Mouse (Mus musculus): ENCODE data around the gene Clec2l. TPM values are rescaled to one million over a fixed set of nuclear protein-coding genes. Genes with fewer than 3 reads are reported as not detected.
A peak's percentile ranks its signal among the peaks of the same experiment; 100 is the strongest.

Clec2l gene
- polyA plus RNA-seq, 1 experiment from 2014 or later: 0.95 TPM

DNA sequence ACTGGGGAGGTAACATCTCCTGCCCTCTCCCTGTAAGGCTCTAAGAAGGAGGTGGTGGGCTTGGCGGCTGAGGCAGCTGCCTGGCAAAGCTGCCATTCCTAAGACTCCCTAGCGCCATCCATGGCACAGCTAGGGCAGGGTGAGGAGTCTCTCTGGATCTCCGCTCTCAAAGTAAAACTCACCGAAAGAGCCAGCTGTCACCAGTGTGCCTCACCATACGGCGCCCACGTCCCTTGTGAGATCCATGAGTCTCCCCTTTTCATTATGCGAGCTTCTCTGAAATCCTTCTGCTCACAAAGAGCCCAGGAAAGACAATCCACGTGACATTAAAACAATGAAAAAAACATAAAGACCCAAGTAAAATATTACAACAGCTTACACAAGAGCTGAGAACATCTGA lies 33.7 kb downstream of the Clec2l start:
- H3K27ac ChIP-seq (ENCODE audit: low read depth, low read length): no peak overlapping the region

DNA sequence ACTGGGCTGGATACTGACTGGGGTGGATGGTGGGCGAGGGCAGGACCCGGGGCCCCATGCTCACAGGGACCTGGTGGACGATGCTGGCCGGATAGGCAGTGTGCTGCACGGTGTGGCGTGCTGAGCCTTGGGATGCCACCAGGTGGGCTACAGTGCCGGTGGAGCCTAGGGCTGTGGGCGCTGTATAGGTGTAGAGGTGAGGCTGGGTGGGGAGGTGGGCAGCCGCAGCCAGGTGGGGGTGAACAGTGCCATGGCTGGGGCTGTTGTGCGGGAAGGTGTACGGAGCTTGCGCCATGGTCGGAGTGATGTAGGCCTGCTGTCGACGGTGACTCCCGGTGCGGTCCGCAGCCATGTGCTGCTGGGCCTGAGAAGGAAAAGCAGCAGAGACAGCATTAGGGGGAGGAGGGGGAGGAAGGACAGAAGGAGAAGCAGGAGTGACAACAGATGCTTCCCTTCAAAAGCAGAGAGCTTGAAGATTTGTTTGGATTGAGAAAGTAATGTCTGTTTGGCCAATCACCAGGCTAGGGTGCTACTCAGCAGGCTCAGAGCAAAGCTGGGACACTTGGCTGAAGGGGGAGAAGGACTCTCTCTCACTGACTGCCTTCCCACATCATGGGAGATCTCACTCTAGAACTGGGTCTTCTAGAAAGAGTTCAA lies 35.5 kb downstream of the Clec2l start:
- Histone ChIP-seq H3K27me3 (ENCODE audit: control insufficient read depth, insufficient read depth, low read length) (no peaks in the 10 kb centered on the region), H3K9ac (ENCODE audit: low read length) (no peak overlapping the region), H3K36me3 (ENCODE audit: control insufficient read depth, insufficient read depth, low read length) (peaks cover 12% of the 10 kb centered on the region; the same call in 1 of the 2 replicates), H3K27ac (ENCODE audit: low read depth, low read length) (no peak overlapping the region), H3K4me1 (replicated peaks; ENCODE audit: control insufficient read depth, insufficient read depth, low read length) (no peaks in the 10 kb centered on the region), H3K4me2 (ENCODE audit: low read depth, low read length, severe bottlenecking) (no peak overlapping the region), H3K9me3 (ENCODE audit: control insufficient read depth, low read length) (no peaks in the 10 kb centered on the region), H3K4me3 (ENCODE audit: low read depth, low read length) (no peak overlapping the region)
- DNase-seq (ENCODE audit: low spot score) (no peak), ATAC-seq (replicated peaks; ENCODE audit: low FRiP score) (no peak)
- WGBS: 94% methylated on average over 18 of the region's 18 CpGs

More for the DNA sequence above, 33.7 kb downstream of the Clec2l start:
- ATAC-seq (replicated peaks; ENCODE audit: low FRiP score): no peak
- Histone ChIP-seq H3K36me3 (ENCODE audit: control insufficient read depth, insufficient read depth, low read length) (peaks cover 14% of the 10 kb centered on the region; the same call in 1 of the 2 replicates), H3K4me2 (ENCODE audit: low read depth, low read length, severe bottlenecking) (no peak overlapping the region), H3K27me3 (ENCODE audit: control insufficient read depth, insufficient read depth, low read length) (no peaks in the 10 kb centered on the region), H3K4me1 (replicated peaks; ENCODE audit: control insufficient read depth, insufficient read depth, low read length) (no peaks in the 10 kb centered on the region), H3K4me3 (ENCODE audit: low read depth, low read length) (no peak overlapping the region), H3K9ac (ENCODE audit: low read length) (no peak overlapping the region), H3K9me3 (ENCODE audit: control insufficient read depth, low read length) (no peaks in the 10 kb centered on the region)
- DNase-seq (ENCODE audit: low spot score): no peak
- 90% methylated on average over 9 of the region's 9 CpGs for WGBS

DNA sequence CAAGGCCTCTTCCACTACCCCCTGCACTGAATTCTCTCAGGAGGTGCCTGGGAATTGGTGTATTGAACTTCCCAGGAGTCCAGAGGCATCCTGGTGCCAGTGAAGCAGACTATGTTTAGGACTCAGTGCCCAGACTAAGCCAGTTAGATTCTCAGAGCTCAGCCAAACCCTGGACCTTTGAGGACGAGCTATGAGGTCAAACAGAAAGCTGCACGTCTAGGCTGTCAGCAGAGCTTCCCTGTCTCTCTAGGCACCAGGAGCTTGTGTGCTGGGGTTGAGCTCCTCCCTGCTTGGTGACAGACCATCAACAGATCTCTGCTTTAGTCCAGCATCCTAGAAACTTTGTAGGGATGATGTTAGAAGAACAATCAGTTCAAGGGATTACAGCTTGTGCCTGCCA lies 38.6 kb downstream of the Clec2l start:
- ATAC-seq (replicated peaks; ENCODE audit: low FRiP score) (no peak), DNase-seq (ENCODE audit: low spot score) (peak; percentile 35)
- Histone ChIP-seq H3K9ac (ENCODE audit: low read length) (no peak overlapping the region), H3K27ac (ENCODE audit: low read depth, low read length) (no peak overlapping the region), H3K9me3 (ENCODE audit: control insufficient read depth, low read length) (no peaks in the 10 kb centered on the region), H3K4me1 (replicated peaks; ENCODE audit: control insufficient read depth, insufficient read depth, low read length) (no peaks in the 10 kb centered on the region), H3K36me3 (ENCODE audit: control insufficient read depth, insufficient read depth, low read length) (peaks cover 7% of the 10 kb centered on the region; the same call in 1 of the 2 replicates), H3K27me3 (ENCODE audit: control insufficient read depth, insufficient read depth, low read length) (no peaks in the 10 kb centered on the region), H3K4me3 (ENCODE audit: low read depth, low read length) (no peak overlapping the region), H3K4me2 (ENCODE audit: low read depth, low read length, severe bottlenecking) (no peak overlapping the region)
- WGBS: 62% methylated on average over 2 of the region's 2 CpGs

DNA sequence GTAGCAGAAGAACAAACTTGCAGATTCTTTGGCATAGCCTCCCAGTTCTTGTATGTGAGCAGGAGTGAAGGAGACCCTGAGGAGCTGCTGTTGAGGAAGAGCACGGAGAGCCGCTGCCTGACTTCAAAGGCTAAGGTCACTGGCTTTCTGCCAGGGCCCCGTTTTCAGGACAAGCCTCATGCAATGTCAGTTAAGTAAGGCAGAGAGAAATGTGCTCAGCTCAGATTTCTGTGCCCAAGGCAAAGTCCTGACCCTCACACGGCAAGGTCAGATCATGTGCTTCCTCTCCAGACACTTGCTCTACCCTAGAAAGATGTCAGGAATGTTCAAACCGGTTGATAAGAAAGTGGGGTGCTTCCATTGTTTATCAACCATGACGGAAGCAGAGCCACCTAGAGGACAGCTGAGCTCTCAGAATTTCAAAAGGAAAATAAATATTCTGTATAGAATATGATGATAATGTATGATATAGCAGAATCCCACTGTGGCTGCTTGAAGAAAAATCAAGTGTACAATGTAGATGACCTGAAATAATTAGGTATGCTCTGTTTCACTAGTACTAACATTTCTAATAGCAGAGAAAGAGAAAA lies 40.0 kb downstream of the Clec2l start:
- peaks cover 6% of the 10 kb centered on the region; the same call in 1 of the 2 replicates for H3K36me3 ChIP-seq (ENCODE audit: control insufficient read depth, insufficient read depth, low read length)
- no peak overlapping the region for H3K4me3 ChIP-seq (ENCODE audit: low read depth, low read length)
- H3K9ac ChIP-seq (ENCODE audit: low read length): no peak overlapping the region
- no peaks in the 10 kb centered on the region for H3K9me3 ChIP-seq (ENCODE audit: control insufficient read depth, low read length)
- peak; percentile 52 for DNase-seq (ENCODE audit: low spot score)
- H3K27me3 ChIP-seq (ENCODE audit: control insufficient read depth, insufficient read depth, low read length): no peaks in the 10 kb centered on the region
- 78% methylated on average over 6 of the region's 6 CpGs for WGBS
- ATAC-seq (replicated peaks; ENCODE audit: low FRiP score): no peak
- no peak overlapping the region for H3K4me2 ChIP-seq (ENCODE audit: low read depth, low read length, severe bottlenecking)
- no peak overlapping the region for H3K27ac ChIP-seq (ENCODE audit: low read depth, low read length)
- H3K4me1 ChIP-seq (replicated peaks; ENCODE audit: control insufficient read depth, insufficient read depth, low read length): no peaks in the 10 kb centered on the region

DNA sequence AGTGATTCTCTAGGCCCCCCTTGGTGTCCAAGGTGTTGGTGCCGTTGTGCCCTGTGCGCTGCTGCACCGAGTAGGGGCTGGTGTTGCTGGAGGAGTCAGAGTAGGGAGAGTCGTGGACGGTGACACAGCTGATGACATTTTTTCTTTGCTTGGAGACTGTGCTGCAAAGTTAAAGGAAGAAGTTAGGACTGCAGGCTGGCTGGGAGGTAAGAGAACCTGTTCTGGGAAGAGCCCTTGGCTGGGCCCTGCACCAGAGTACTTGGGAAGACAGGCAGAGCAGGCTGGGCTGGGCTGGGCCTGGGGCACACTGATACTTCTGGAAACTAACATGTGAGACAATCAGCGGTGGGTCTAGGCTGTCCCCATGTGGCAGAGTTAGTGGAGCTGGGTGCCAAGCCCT lies 40.7 kb downstream of the Clec2l start:
- no peak for ATAC-seq (replicated peaks; ENCODE audit: low FRiP score)
- H3K4me3 ChIP-seq (ENCODE audit: low read depth, low read length): no peak overlapping the region
- peaks cover 6% of the 10 kb centered on the region; the same call in 1 of the 2 replicates for H3K36me3 ChIP-seq (ENCODE audit: control insufficient read depth, insufficient read depth, low read length)
- H3K4me1 ChIP-seq (replicated peaks; ENCODE audit: control insufficient read depth, insufficient read depth, low read length): no peaks in the 10 kb centered on the region
- H3K27ac ChIP-seq (ENCODE audit: low read depth, low read length): no peak overlapping the region
- WGBS: 89% methylated on average over 6 of the region's 6 CpGs
- H3K9ac ChIP-seq (ENCODE audit: low read length): no peak overlapping the region
- H3K4me2 ChIP-seq (ENCODE audit: low read depth, low read length, severe bottlenecking): no peak overlapping the region
- no peaks in the 10 kb centered on the region for H3K9me3 ChIP-seq (ENCODE audit: control insufficient read depth, low read length)
- no peaks in the 10 kb centered on the region for H3K27me3 ChIP-seq (ENCODE audit: control insufficient read depth, insufficient read depth, low read length)
- DNase-seq (ENCODE audit: low spot score): peak; percentile 47

DNA sequence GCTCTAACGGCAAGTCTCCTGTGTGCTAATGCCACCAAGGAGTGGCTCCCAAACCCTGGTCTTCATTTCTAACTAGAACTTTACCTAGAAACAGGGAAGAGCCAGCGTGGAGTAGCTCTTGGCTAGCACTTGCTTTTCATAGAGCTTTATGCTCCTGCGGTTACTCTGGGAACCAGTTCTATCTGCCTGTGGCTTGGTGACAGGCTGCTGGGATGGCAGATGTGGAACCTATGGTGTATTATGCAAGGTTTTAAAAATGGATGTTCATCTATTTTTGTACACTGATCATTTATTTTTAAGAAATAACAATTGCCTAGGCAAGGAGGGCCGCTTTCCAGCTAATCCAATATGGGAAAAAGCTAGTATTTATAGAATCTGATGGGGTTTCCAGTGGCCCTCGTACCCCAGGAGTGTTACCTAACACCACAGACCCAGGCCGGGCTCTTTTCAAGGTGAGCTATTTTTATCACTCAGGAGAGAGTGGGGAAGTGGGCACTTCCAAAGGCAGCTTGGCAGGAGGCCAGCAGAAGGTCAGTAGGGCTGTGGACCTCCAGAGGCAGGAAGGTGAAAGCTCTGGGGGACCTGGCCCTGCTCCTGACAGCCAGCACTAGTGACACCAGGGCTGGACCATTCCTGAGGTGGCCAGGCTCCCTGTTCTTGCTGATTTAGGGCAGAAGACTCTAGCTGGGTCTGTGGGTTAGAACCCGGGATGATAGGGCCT lies 41.6 kb downstream of the Clec2l start:
- WGBS: 89% methylated on average over 7 of the region's 7 CpGs
- Histone ChIP-seq H3K4me1 (replicated peaks; ENCODE audit: control insufficient read depth, insufficient read depth, low read length) (no peaks in the 10 kb centered on the region), H3K4me2 (ENCODE audit: low read depth, low read length, severe bottlenecking) (no peak overlapping the region), H3K36me3 (ENCODE audit: control insufficient read depth, insufficient read depth, low read length) (no peaks in the 10 kb centered on the region; the same call in 1 of the 2 replicates), H3K9me3 (ENCODE audit: control insufficient read depth, low read length) (no peaks in the 10 kb centered on the region), H3K27me3 (ENCODE audit: control insufficient read depth, insufficient read depth, low read length) (no peaks in the 10 kb centered on the region), H3K9ac (ENCODE audit: low read length) (no peak overlapping the region), H3K4me3 (ENCODE audit: low read depth, low read length) (no peak overlapping the region), H3K27ac (ENCODE audit: low read depth, low read length) (no peak overlapping the region)
- ATAC-seq (replicated peaks; ENCODE audit: low FRiP score): no peak
- peak; percentile 49 for DNase-seq (ENCODE audit: low spot score)

DNA sequence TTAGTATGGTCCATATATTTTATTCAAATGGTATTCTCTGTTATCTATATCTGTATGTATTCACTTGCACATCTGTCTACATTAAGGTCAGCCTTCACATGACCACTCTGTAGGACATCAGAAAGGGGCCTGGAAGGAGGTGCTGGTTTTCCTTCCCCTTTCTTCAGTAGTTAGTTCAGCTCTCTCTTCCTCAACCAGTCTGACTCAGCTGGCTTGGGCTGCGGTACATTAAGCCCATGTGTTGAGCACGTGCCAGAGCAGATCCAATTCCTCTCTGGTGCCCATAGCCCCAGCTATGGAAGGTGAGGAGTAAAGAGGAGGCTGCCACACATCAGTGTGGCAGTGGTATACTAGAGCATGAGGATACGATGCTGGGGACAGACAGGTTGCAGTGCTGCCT lies 47.6 kb downstream of the Clec2l start:
- H3K27ac ChIP-seq (ENCODE audit: low read depth, low read length): no peak overlapping the region
- no peak overlapping the region for H3K9ac ChIP-seq (ENCODE audit: low read length)
- DNase-seq (ENCODE audit: low spot score) (no peak), ATAC-seq (replicated peaks; ENCODE audit: low FRiP score) (no peak)
- 92% methylated on average over 3 of the region's 3 CpGs for WGBS
- no peak overlapping the region for H3K4me3 ChIP-seq (ENCODE audit: low read depth, low read length)
- no peak overlapping the region for H3K4me2 ChIP-seq (ENCODE audit: low read depth, low read length, severe bottlenecking)
- no peaks in the 10 kb centered on the region for H3K27me3 ChIP-seq (ENCODE audit: control insufficient read depth, insufficient read depth, low read length)
- H3K9me3 ChIP-seq (ENCODE audit: control insufficient read depth, low read length): no peaks in the 10 kb centered on the region
- no peaks in the 10 kb centered on the region for H3K4me1 ChIP-seq (replicated peaks; ENCODE audit: control insufficient read depth, insufficient read depth, low read length)
- peaks cover 11% of the 10 kb centered on the region; the same call in 1 of the 2 replicates for H3K36me3 ChIP-seq (ENCODE audit: control insufficient read depth, insufficient read depth, low read length)

DNA sequence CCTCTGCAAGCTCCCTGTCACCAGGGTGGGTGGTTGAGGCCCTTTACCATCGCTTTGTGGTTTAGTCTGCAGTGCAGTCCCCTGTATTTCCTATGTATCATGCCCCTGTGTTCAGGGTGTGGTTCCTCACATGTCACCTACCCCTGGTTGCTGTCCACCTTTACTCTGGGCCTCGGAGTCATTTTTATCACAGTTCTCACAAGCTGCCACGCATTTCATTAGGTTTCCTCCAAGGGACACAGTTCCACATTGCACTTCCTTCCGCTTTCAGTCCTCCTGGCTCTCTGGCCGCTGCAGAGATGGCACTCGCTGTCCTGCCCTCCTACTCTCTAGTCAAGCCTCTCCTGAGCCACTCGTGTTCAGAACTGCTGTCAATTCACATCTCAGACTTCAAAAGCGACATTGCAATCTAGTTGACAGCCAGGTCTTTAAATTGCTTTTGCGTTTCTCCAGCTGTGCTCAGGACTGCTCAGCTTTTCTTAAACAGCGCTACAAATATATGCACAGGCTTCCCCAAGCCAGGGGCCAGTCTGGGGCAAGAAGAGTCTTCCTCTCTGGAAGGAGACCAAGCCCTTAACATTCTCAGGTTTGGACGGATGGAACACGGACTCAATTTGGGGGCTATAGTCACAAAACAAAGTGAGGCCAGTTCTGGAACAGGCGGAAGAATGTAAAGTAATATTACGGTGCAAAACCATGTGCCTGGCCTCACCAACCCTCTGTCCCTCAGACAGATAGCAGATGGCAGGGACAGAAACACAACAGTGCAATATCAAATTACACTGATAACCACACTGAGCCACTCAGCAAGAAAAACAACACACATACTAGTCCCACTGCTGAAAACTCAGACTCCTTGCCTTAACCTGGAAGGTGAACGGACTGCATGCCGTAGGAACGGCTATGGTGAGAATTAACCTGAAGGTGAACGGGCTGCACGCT lies 51.4 kb downstream of the Clec2l start:
- H3K9me3 ChIP-seq (ENCODE audit: control insufficient read depth, low read length): no peaks in the 10 kb centered on the region
- H3K27me3 ChIP-seq (ENCODE audit: control insufficient read depth, insufficient read depth, low read length): no peaks in the 10 kb centered on the region
- H3K4me2 ChIP-seq (ENCODE audit: low read depth, low read length, severe bottlenecking): no peak overlapping the region
- no peak overlapping the region for H3K9ac ChIP-seq (ENCODE audit: low read length)
- DNase-seq (ENCODE audit: low spot score) (no peak), ATAC-seq (replicated peaks; ENCODE audit: low FRiP score) (no peak)
- 93% methylated on average over 19 of the region's 19 CpGs for WGBS
- H3K27ac ChIP-seq (ENCODE audit: low read depth, low read length): no peak overlapping the region
- H3K36me3 ChIP-seq (ENCODE audit: control insufficient read depth, insufficient read depth, low read length): peaks cover 28% of the 10 kb centered on the region; the same call in 1 of the 2 replicates
- no peaks in the 10 kb centered on the region for H3K4me1 ChIP-seq (replicated peaks; ENCODE audit: control insufficient read depth, insufficient read depth, low read length)
- no peak overlapping the region for H3K4me3 ChIP-seq (ENCODE audit: low read depth, low read length)

Measured in forebrain, embryonic 11.5 days (tissue).